Mouse (Mus musculus) ovary, postnatal 36 days (tissue): ENCODE results near the gene Tgfb1.
A peak's percentile ranks its signal among the peaks of the same experiment; 100 is the strongest.

ENCODE experiments used
- DNase-seq: peaks from one replicate; pipeline ENCODE4 v3.0.0; 2022; ENCODE audit warnings: low spot score, mixed read lengths

Gene Tgfb1

GRCm38 (mm10) chr7:25686680-25687531 is at the start of gene Tgfb1:
Tgfb1 (plus strand) TSS chr7:25687002.
- DNase-seq, result peak; percentile 78

DNA sequence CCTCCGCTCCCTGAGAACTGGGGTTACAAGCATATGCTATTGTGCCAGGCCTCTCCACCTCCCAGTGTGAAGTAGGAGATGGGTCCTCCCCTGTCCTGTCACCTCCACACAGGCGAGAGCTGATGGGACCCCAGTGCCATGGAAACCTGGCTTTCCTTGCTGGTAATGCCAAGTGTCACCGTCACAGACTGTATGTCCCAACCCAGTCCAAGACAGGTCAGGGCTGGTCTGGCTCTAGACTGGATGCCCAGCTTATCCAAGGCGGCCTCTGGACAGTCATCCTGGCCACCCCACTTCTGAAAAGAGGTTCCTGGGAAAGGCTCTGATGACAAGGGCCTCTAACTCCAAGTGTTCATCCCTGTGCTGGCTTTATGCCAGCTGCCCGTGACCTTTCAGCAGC is 49.7 kb upstream of the Tgfb1 start:
- no peak for DNase-seq

DNA sequence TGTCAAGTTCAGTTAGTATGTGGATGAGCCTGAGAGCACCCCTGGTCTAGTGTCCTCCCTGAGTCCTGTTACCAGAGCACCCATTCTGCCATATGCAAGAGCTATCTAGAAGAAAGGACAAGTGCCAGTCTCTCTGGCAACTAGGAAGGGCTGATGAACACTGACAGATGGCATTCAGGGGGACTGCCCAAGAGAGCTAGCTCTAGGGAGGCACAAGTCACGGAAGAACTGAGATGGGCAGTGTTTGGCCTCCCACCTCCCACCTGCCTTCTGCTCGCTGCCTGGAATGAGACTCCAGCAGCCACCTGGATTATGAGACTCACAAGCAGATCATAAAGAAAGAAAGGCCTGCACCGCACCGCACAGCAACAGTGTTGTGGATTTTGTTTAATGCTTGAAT is 47.0 kb upstream of the Tgfb1 start:
- no peak for DNase-seq

GRCm38 (mm10) chr7:25644136-25644535 is 42.7 kb upstream of the Tgfb1 start:
- no peak for DNase-seq

DNA sequence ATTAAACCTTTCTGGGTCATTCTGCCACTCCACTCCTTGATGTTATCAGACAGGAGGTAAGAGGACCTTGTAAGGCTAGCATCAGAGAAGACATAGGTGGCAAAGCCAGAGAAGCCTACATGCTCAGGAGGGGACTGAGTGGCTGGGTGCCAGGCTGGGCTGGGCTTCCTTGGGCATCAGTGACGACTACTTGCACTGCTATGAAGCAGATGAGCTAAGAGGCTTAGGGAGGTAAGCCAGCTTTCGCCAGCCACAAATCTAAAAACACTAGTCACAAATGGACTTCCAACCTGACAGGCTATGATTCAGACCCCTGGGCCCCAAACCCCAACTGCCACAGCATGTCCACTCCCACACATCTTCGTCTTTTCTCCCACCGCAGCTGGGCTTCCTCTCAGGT is 42.2 kb upstream of the Tgfb1 start:
- DNase-seq, result no peak

GRCm38 (mm10) chr7:25645074-25645473 is 41.7 kb upstream of the Tgfb1 start:
- DNase-seq, result no peak

DNA sequence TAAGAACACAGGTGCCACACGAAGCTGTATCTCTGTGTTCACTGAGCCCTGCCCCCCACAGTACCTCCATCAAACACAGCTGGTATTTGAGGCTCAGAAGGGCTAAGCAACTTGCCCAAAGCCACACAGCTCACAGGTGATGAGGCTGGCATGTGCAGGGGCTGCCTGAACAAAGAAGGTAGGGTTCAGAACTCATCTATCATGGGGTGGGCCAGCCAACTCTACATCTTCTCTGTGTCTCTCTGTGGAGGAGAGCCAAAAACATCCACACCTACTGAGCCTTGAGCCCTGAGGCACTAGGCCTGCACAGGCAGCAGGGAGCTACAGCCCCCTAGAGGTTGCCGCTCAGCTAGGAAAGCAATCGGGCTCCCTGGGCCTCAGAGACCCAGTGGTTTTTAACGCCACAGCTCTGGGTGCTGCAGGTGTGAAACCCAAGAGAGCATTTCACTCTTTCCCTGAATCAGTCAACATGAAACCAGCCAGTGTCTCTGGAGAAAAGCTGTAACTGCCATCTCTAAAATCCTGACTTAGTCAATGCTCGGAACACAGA is 39.2 kb upstream of the Tgfb1 start:
- no peak for DNase-seq

DNA sequence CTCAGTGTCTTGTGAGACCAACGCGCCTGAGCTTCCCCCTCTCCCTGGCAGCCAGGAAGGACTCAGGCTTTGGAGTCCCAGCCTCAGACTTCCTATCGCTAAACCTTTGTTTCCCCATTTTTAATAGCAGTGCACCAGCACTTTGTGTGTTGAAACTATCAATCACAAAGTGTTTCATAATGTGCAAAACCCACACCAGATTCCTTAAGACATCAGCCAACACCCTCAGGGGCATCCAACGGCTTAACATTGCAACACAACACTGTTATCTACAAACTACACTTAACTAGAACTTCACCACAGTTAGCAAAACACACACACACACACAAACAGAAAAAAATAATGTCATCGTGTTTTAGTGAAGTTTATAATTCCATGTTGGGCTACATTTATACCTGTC is 37.0 kb upstream of the Tgfb1 start:
- DNase-seq, result no peak

DNA sequence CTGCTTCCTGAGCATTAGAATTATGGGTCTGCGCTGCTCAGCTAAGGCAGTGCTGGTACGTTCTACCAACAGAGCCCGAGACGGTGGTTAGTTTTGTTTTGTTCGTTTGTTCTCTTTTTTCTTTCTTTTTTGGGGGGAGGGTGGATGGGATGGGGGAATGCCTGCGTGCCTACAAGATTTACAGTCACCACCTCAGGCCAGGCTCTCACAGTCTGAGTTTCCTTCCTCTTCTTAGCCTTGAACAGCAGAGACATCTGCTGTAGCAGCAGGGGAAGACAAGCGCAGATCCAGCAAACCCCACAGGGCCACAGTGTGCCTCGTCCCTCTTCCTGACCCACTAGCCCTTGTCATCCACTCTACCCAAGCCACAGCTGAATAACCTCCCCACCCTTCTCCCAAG is 35.5 kb upstream of the Tgfb1 start:
- no peak for DNase-seq

- DNase-seq, result no peak
Observed at GRCm38 (mm10) chr7:25652244-25652759, 34.5 kb upstream of the Tgfb1 start.

GRCm38 (mm10) chr7:25655601-25656428 is 31.0 kb upstream of the Tgfb1 start:
- DNase-seq, result no peak

- DNase-seq, result no peak
Observed at GRCm38 (mm10) chr7:25657785-25658184, 29.0 kb upstream of the Tgfb1 start.

DNA sequence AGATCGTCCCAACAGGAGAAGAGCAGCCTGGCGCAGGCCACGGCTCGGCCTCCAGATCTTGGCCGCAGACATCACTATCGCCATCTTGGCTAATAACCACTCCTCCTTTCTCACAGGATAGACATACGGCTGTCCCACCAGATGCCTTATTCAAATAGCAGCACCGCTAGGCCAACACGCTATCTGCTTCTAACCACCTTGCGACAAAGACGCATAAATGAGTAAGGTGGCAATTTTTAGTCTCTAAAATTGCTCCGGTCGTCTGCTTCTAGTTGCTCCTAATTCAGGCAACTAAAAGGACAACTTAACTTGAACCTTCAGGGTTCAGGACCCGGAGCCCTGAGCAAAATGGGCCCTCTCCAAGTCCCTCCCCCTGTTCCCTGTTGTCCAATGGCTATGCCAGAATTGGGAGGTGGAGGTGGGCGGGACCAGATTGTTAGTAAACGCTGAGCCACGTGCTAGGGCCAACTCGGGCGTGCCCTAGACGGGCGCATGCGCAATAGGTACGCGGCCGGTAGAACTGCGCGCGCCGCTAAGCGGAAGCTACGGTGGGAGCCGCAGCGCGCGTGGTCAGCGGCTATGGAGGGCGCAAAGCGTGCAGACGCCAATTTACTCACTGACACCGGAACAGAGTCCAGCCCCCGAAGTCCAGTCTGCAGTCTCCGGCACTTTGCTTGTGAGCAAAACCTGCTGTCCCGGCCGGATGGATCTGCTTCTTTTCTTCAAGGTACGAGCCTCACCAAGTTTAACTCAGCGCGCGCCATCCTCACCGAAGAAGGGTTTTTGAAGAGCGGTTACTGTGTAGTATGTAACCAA is 27.9 kb upstream of the Tgfb1 start, which contains the start of the genes Bckdha and Exosc5:
Gene Bckdha, minus strand, starts transcription at position 325 of the 816 bp plus-strand sequence.
Gene Exosc5, plus strand, starts transcription at position 508 of the 816 bp plus-strand sequence.
- DNase-seq, result peak; percentile 97

GRCm38 (mm10) chr7:25666381-25666780 is 20.4 kb upstream of the Tgfb1 start:
- DNase-seq, result no peak

DNA sequence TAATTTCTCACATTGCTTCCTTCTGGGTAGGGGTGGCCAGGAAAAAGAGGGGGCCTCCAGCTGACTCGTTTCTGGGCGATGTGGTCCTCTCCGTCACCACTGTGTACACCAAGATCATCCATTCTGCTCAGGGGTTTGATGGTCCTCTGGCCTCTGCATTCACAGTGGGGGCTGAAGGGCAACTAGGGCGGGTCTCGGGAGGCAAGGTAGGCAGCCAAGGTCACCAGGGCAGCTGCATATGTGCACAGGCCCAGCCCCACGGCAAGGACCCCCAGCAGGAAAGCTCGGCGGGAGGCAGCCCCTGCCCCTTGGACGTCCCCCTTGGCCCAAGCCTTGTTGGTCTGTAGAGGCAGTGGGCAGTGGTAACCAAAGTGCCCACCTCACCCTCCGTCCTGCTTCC is 17.6 kb upstream of the Tgfb1 start:
- DNase-seq, result no peak

GRCm38 (mm10) chr7:25669631-25670030 is 17.2 kb upstream of the Tgfb1 start:
- DNase-seq, result no peak

DNA sequence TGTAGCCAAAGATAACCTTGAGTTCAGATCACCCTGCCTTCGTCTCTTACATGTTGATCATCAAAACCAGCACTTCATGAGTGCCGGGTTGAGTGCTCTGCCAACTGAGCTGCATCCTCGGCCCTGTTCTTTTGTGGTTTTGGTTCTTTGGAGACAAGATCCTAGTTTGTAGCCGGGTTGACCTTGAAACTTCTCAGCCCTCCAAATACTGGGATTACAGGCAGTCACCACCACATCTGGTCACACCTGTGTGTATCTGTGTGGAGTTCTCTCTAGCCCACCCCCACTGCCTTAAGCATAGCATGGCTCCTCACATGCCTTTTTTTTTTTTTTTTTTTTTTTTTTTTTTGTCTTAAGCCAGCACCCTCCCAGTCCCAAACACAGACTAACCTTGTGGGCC is 16.7 kb upstream of the Tgfb1 start:
- DNase-seq, result no peak

GRCm38 (mm10) chr7:25671686-25672085 is 15.1 kb upstream of the Tgfb1 start:
- no peak for DNase-seq

GRCm38 (mm10) chr7:25672442-25672841 is 14.4 kb upstream of the Tgfb1 start:
- no peak for DNase-seq

- no peak for DNase-seq
Observed at GRCm38 (mm10) chr7:25674297-25674696, 12.5 kb upstream of the Tgfb1 start.

- DNase-seq, result no peak
Observed at GRCm38 (mm10) chr7:25674719-25675300, 12.0 kb upstream of the Tgfb1 start, which contains the start of gene Tmem91. Tmem91 (minus strand) TSS chr7:25675166.
